Mouse (Mus musculus) layer of hippocampus, adult 11-12 months (tissue): ENCODE results near the gene Mipol1.

ENCODE experiments used
- DNase-seq: peaks from one replicate; pipeline ENCODE4 v3.0.0; 2022; ENCODE audit warnings: low spot score

Gene Mipol1

DNA sequence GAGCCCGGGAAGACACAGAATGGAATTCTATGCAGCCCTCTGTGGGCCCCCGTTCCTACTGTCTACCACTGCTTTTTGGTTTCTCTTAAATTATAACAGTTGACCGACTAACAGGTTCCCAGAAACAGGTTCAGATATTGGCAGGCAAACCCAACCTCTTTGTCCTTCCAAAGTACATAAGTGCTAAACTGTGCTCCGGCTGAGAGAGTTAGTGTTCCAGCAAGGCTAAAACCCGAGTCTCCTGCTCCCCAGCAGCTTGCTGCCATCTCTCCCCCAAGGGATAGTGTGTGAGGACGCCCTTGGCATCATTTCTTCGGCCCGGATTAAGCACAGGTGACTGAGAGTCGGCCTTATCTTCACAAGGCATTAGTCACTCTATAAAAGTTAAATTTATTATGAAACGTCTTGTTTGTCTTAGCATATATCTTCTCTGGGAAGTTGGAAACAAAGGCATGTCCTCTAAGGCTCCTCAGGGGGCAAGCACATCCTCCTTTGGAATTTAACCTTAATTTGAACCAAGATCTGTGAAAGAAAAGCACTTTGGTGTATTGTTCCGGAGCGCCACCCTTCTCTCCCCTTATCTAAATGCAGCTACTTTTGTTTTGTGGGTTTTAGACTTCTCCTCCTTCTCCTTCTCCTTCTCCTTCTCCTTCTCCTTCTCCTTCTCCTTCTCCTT is 285.6 kb downstream of the Mipol1 start:
- no peak for DNase-seq

- no peak for DNase-seq
Measured at GRCm38 (mm10) chr12:57528335-57528734, 298.1 kb downstream of the Mipol1 start.

DNA sequence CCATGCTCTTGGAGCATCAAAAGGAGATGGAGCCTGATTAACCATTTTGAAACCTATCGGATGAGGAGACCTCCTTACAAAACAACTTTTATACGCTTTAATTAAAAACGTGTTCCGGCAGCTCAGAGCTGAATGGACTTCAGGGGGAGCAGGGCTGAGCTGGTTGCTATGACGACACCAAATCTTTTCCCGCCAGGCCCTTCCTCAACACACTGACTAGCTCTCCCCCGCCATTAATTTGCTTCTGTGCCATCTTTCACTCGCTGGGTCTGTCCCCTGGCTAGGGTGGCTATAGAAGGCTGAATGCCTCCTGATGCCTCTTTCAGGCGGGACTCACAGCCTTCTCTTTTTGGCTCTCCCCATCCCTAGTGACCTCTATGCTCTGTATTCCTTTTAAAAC is 300.2 kb downstream of the Mipol1 start:
- no peak for DNase-seq

- DNase-seq = no peak
Measured at GRCm38 (mm10) chr12:57534517-57534878, 304.3 kb downstream of the Mipol1 start.

DNA sequence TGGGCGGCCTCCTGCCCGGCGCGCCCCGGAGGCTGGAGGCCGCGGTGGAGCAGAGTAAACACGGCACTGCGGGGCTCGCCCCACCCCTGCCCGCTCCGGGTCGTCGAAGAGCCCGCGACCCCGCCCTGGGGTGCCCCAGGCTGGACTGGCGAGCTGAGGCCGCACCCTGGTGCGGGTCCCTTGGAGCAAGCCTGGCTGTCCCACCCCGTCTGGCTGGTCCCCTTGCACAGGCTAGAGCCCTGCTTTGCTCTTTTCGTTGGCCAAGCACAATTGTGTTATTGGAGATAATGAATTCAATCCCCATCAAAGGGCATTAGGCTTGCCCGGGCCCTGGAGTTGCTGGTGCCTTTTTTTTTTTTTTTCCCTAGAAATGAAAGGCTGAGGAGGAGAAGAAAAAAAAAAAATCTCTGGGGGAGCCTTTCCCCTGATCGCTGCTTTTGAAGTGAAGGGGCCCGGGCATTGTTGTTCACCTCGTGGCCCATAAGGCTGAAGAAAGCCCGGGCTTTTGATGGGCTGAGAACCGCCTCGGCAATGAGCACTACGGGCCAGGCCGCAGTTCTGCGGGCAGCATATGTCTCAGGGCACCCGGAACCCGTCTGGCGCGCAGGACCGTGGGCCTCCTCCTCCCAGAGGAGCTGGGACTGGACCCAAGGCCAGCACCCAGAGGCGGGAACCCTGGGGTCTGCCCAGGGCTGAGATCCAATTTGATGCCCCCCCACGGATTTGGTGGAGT is 304.8 kb downstream of the Mipol1 start:
- DNase-seq = no peak

GRCm38 (mm10) chr12:57536056-57536908 is 306.1 kb downstream of the Mipol1 start:
- DNase-seq = no peak

DNA sequence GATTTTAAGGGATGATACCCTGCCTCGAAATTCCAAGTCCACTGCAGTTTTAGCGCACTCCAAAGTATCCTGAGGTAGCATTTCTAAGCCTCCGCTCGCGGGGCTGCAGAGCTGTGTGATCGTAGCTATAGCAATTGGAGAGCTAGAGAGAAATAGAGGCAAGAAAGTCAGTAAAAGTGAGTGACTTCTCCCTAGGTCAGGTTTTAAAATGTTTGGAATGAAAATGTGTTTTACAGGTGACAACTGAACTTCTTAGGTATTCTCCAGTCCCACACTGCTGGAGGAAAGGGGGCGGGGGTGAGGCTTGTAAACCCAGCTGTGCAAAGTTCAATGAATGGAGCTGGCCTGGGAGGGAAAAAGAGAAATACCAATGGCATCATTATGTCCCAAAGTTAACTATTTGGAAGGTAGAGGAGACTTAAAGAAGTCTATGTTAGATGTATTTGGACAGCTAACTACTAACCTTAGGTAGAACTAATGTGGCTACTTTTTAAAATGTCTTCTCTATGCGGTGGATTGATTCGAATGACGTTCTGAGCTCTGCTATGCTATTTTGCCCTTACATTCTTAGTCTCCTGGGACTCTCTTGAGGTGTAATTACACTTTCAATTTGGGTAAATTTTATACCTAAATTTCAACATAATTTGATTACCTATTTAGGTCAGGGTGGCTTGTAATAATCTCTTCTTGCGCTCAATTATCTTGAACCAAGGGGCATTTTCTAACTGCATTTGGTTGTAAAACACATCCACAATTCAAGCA is 306.9 kb downstream of the Mipol1 start:
- DNase-seq = no peak

- no peak for DNase-seq
Measured at GRCm38 (mm10) chr12:57537791-57538587, 307.8 kb downstream of the Mipol1 start.

GRCm38 (mm10) chr12:57538588-57539550 is 308.6 kb downstream of the Mipol1 start:
- no peak for DNase-seq

- DNase-seq = no peak
Measured at GRCm38 (mm10) chr12:57539551-57539985, 309.3 kb downstream of the Mipol1 start.

- no peak for DNase-seq
Measured at GRCm38 (mm10) chr12:57541118-57541517, 310.9 kb downstream of the Mipol1 start.

GRCm38 (mm10) chr12:57541931-57542745 is 311.9 kb downstream of the Mipol1 start:
- DNase-seq = no peak

DNA sequence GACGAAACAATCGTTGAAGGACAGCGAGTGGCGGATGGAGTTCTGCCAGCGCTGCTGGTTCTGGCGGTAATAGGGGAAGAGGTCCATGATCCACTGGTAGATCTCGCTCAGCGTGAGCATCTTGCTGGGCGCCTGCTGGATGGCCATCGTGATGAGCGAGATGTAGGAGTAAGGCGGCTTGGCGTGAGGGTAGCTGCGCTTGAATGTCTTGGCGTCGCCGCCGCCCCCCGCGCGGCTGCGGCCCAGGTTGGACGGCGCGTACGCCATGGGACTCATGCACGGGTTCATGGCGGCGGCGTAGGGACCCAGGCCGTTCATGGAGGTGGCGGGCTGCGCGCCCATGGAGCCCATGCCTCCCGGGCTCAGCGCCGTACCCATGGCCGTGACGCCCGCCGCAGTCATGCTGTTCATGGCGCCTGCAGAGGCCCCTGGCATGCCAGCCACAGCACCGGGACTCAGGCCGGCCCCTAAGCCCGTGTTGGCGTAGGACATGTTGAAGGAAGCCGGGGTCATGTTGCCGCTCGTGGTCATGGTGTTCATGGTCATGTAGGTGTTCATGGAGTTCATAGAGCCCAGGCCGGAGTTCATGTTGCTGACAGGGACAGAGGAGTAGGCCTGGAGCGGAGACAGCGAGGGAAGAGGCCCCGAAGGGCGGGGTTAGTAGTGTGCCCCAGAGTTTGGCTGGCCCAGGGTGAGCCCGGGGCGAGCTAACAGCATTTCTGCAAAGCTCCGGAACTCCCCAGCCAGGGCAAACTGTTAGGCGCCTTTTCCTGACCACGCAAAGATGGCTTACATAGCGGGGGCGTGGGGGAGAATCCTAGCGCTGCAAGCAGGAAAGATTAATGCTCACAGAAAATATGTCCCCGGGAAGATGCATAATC is 312.8 kb downstream of the Mipol1 start:
- DNase-seq = no peak

DNA sequence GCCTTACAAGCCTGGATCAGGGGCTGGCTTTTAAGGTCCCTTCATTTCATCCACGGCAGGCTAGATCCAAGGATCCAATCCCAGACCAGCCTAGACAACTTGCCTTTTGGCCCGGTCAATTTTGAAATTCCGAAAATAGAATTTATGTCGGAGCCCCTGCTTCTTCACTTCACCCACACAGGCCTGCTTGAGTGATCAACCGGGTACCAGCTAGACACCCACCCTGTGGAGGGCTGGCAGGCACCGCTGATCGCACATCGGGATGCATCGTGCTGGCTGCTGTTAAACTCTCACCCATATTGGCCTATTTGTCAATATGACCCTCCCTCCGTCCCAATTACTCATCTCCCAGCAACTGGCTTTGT is 313.4 kb downstream of the Mipol1 start:
- no peak for DNase-seq

- peak; percentile 21 for DNase-seq
Measured at GRCm38 (mm10) chr12:57544641-57545370, 314.6 kb downstream of the Mipol1 start.

DNA sequence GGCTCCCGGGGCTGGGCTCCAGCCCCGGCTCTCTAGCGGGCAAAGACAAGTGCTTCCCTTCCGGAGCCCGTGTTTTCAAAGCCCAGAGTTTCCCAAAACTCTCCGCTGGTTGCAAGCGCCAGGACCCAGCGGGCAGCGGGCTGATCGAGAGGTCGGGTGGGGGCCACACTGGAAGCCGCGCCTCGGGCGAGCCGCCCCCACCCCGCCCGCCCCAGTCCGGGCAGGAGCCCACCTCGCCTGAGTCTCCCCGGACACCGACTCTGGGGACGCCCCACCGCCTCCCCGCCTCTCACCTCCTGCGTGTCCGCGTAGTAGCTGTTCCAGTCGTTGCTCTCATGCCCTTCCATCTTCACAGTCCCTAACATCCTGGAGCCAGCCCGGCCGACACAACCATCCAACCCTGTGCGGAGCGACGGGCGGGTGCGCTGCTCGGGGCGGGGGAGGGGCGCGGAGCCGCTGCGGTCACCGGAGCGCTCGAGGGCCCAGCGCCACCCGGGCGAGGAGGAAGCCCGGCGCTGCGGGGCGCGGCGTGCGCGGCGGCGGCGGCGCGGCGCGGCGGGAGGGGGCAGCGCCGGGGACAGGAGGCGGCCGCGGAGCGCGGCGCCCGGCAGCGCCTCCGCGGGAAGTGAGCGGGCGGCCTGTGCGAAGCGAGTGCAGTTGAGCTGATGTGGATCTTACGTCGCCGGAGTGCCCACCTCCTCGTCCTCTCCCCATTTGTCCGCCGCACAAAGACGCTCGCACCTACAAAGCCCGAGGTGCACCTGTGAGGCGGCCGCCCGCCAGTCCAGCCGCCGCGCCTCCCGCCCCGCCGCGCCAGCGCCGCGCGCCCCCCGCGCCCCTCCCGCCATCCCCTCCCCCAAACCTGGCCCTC is 315.4 kb downstream of the Mipol1 start:
- no peak for DNase-seq
